Mouse (Mus musculus): ENCODE measurements around the gene Cmss1. TPM values are rescaled to one million over a fixed set of nuclear protein-coding genes. Genes with fewer than 3 reads are reported as not detected.

Gene Cmss1
- polyA plus RNA-seq, 1 experiment = 2.8 TPM

GRCm38 (mm10) chr16:57478451-57478850, 128.2 kb downstream of the Cmss1 start:
- TF ChIP-seq GATA1 (IDR thresholded peaks at IDR 0.05; ENCODE audit: low read length) = no peak
- TF ChIP-seq TAL1 (IDR thresholded peaks at IDR 0.05; ENCODE audit: low read length) = no peak
- H3K9me3 ChIP-seq (ENCODE audit: control insufficient read depth, low read length) = peaks cover 7% of the 10 kb centered on the region
- H3K4me3 ChIP-seq (replicated peaks) = no peak overlapping the region
- H3K27me3 ChIP-seq (ENCODE audit: control insufficient read depth) = no peaks in the 10 kb centered on the region
- no peaks in the 10 kb centered on the region for H3K4me1 ChIP-seq (ENCODE audit: control insufficient read depth)
- H3K36me3 ChIP-seq (ENCODE audit: control insufficient read depth) = no peaks in the 10 kb centered on the region

- H3K4me3 ChIP-seq (replicated peaks) = no peak overlapping the region
- H3K36me3 ChIP-seq (ENCODE audit: control insufficient read depth) = no peaks in the 10 kb centered on the region
- H3K9me3 ChIP-seq (ENCODE audit: control insufficient read depth, low read length) = peaks cover 7% of the 10 kb centered on the region
- H3K4me1 ChIP-seq (ENCODE audit: control insufficient read depth) = no peaks in the 10 kb centered on the region
- TF ChIP-seq GATA1 (IDR thresholded peaks at IDR 0.05; ENCODE audit: low read length) = no peak
- no peak for TF ChIP-seq TAL1 (IDR thresholded peaks at IDR 0.05; ENCODE audit: low read length)
- no peaks in the 10 kb centered on the region for H3K27me3 ChIP-seq (ENCODE audit: control insufficient read depth)
These were observed 133.1 kb downstream of the Cmss1 start for GRCm38 (mm10) chr16:57473415-57474085.

GRCm38 (mm10) chr16:57471071-57471470, 135.6 kb downstream of the Cmss1 start:
- Histone ChIP-seq H3K27me3 (ENCODE audit: control insufficient read depth) (no peaks in the 10 kb centered on the region), H3K9me3 (ENCODE audit: control insufficient read depth, low read length) (no peaks in the 10 kb centered on the region), H3K36me3 (ENCODE audit: control insufficient read depth) (no peaks in the 10 kb centered on the region), H3K4me3 (replicated peaks) (no peak overlapping the region), H3K4me1 (ENCODE audit: control insufficient read depth) (no peaks in the 10 kb centered on the region)
- TF ChIP-seq GATA1 (IDR thresholded peaks at IDR 0.05; ENCODE audit: low read length) (no peak), TAL1 (IDR thresholded peaks at IDR 0.05; ENCODE audit: low read length) (no peak)

- Histone ChIP-seq H3K4me1 (ENCODE audit: control insufficient read depth) (no peaks in the 10 kb centered on the region), H3K4me3 (replicated peaks) (no peak overlapping the region)
These were observed 136.3 kb downstream of the Cmss1 start for GRCm38 (mm10) chr16:57470286-57470830.

GRCm38 (mm10) chr16:57469869-57470268, 136.8 kb downstream of the Cmss1 start:
- no peaks in the 10 kb centered on the region for H3K9me3 ChIP-seq (ENCODE audit: control insufficient read depth, low read length)
- no peak overlapping the region for H3K4me3 ChIP-seq (replicated peaks)
- no peaks in the 10 kb centered on the region for H3K36me3 ChIP-seq (ENCODE audit: control insufficient read depth)
- no peak for TF ChIP-seq GATA1 (IDR thresholded peaks at IDR 0.05; ENCODE audit: low read length)
- TF ChIP-seq TAL1 (IDR thresholded peaks at IDR 0.05; ENCODE audit: low read length) = no peak
- H3K4me1 ChIP-seq (ENCODE audit: control insufficient read depth) = no peaks in the 10 kb centered on the region
- no peaks in the 10 kb centered on the region for H3K27me3 ChIP-seq (ENCODE audit: control insufficient read depth)

More at GRCm38 (mm10) chr16:57470286-57470830, 136.3 kb downstream of the Cmss1 start:
- Histone ChIP-seq H3K9me3 (ENCODE audit: control insufficient read depth, low read length) (no peaks in the 10 kb centered on the region), H3K36me3 (ENCODE audit: control insufficient read depth) (no peaks in the 10 kb centered on the region), H3K27me3 (ENCODE audit: control insufficient read depth) (no peaks in the 10 kb centered on the region)
- TF ChIP-seq TAL1 (IDR thresholded peaks at IDR 0.05; ENCODE audit: low read length) = no peak
- TF ChIP-seq GATA1 (IDR thresholded peaks at IDR 0.05; ENCODE audit: low read length) = no peak

GRCm38 (mm10) chr16:57469301-57469700, 137.4 kb downstream of the Cmss1 start:
- Histone ChIP-seq H3K4me1 (ENCODE audit: control insufficient read depth) (no peaks in the 10 kb centered on the region), H3K36me3 (ENCODE audit: control insufficient read depth) (no peaks in the 10 kb centered on the region), H3K9me3 (ENCODE audit: control insufficient read depth, low read length) (no peaks in the 10 kb centered on the region), H3K4me3 (replicated peaks) (no peak overlapping the region), H3K27me3 (ENCODE audit: control insufficient read depth) (no peaks in the 10 kb centered on the region)
- TF ChIP-seq TAL1 (IDR thresholded peaks at IDR 0.05; ENCODE audit: low read length) (no peak), GATA1 (IDR thresholded peaks at IDR 0.05; ENCODE audit: low read length) (no peak)

- Histone ChIP-seq H3K36me3 (ENCODE audit: control insufficient read depth) (no peaks in the 10 kb centered on the region), H3K4me3 (replicated peaks) (no peak overlapping the region), H3K9me3 (ENCODE audit: control insufficient read depth, low read length) (no peaks in the 10 kb centered on the region), H3K4me1 (ENCODE audit: control insufficient read depth) (no peaks in the 10 kb centered on the region), H3K27me3 (ENCODE audit: control insufficient read depth) (no peaks in the 10 kb centered on the region)
- TF ChIP-seq TAL1 (IDR thresholded peaks at IDR 0.05; ENCODE audit: low read length) (no peak), GATA1 (IDR thresholded peaks at IDR 0.05; ENCODE audit: low read length) (no peak)
These were observed 141.2 kb downstream of the Cmss1 start for GRCm38 (mm10) chr16:57465386-57465913.

GRCm38 (mm10) chr16:57456003-57456402, 150.7 kb downstream of the Cmss1 start:
- TF ChIP-seq TAL1 (IDR thresholded peaks at IDR 0.05; ENCODE audit: low read length) = no peak
- TF ChIP-seq GATA1 (IDR thresholded peaks at IDR 0.05; ENCODE audit: low read length) = no peak
- Histone ChIP-seq H3K4me3 (replicated peaks) (no peak overlapping the region), H3K36me3 (ENCODE audit: control insufficient read depth) (no peaks in the 10 kb centered on the region), H3K4me1 (ENCODE audit: control insufficient read depth) (no peaks in the 10 kb centered on the region), H3K27me3 (ENCODE audit: control insufficient read depth) (no peaks in the 10 kb centered on the region), H3K9me3 (ENCODE audit: control insufficient read depth, low read length) (no peaks in the 10 kb centered on the region)

GRCm38 (mm10) chr16:57455573-57455972, 151.1 kb downstream of the Cmss1 start:
- Histone ChIP-seq H3K27me3 (ENCODE audit: control insufficient read depth) (no peaks in the 10 kb centered on the region), H3K4me1 (ENCODE audit: control insufficient read depth) (no peaks in the 10 kb centered on the region), H3K36me3 (ENCODE audit: control insufficient read depth) (no peaks in the 10 kb centered on the region), H3K4me3 (replicated peaks) (no peak overlapping the region), H3K9me3 (ENCODE audit: control insufficient read depth, low read length) (no peaks in the 10 kb centered on the region)
- TF ChIP-seq GATA1 (IDR thresholded peaks at IDR 0.05; ENCODE audit: low read length) = no peak
- TF ChIP-seq TAL1 (IDR thresholded peaks at IDR 0.05; ENCODE audit: low read length) = no peak
